Mouse (Mus musculus) Patski (cell line): ENCODE measurements at regions not wholly inside any gene's neighbourhood (a gene's known extent, or its start where the extent isn't known, plus 50 kb on each side); places are given as distances from the start of the nearest gene placed in this dataset.
"Not testable (repeated sequence)": the region's sequence is repeated elsewhere in the genome, so short reads cannot be mapped to it uniquely, and the experiment has no call there.

Source experiments
- ATAC-seq: fragments of 100-300 bp; one replicate; pipeline ENCODE4 v1.8.0; 2021
- CTCF ChIA-PET: fragments of 350-600 bp; sonication (Branson Sonifier 250); formaldehyde crosslinking; loops from one replicate; lab custom pipeline; 2022; ENCODE audit warnings: inconsistent platforms; lab: Charles Lee
- POLR2A ChIA-PET: fragments of 350-600 bp; sonication (Branson Sonifier 250); formaldehyde crosslinking; loops from one replicate; lab custom pipeline; 2022; ENCODE audit warnings: antibody characterized with exemption, inconsistent platforms; lab: Charles Lee
- DNase-seq: peaks from one replicate; pipeline ENCODE4 v3.0.0-alpha.2; 2011; ENCODE audit warnings: low read depth, low spot score
- H3K27me3 ChIP-seq: fragments of 371-371 bp; one replicate; pipeline ENCODE4 v1.5.1; 2021
- CTCF ChIP-seq: fragments of 100-300 bp; IDR thresholded peaks from one replicate; pipeline ENCODE4 v1.5.1; 2021
- in situ Hi-C: fragments of 300-500 bp; cut with MboI; formaldehyde crosslinking; loops from 3 replicates; pipeline ENCODE4 v1.11.1; 2018; ENCODE audit warnings: low pct_unique_long_range_greater_than_20kb, mixed read lengths

- ATAC-seq: no peak
- CTCF ChIA-PET: no interaction called here
- in situ Hi-C loops: no loop called here
These were observed 103.3 kb upstream of the Usp47 start for GRCm38 (mm10) chr7:111919961-111920360.

GRCm38 (mm10) chr7:111903741-111904231, 119.5 kb upstream of the Usp47 start:
- no peak for DNase-seq
- POLR2A ChIA-PET: no interaction called here
- in situ Hi-C loops: no loop called here
- no peak for TF ChIP-seq CTCF
- ATAC-seq: no peak
- CTCF ChIA-PET: no interaction called here
- H3K27me3 ChIP-seq: no peaks in the 10 kb centered on the region

More at GRCm38 (mm10) chr7:111919961-111920360, 103.3 kb upstream of the Usp47 start:
- DNase-seq: no peak
- TF ChIP-seq CTCF: no peak
- no peaks in the 10 kb centered on the region for H3K27me3 ChIP-seq
- POLR2A ChIA-PET: no interaction called here

GRCm38 (mm10) chr7:111897016-111897415, 117.2 kb upstream of the Galnt18 start:
- DNase-seq (no peak), ATAC-seq (no peak)
- in situ Hi-C loops: no loop called here
- no peaks in the 10 kb centered on the region for H3K27me3 ChIP-seq
- ChIA-PET CTCF (no interaction called here), POLR2A (no interaction called here)
- no peak for TF ChIP-seq CTCF

- ChIA-PET POLR2A (no interaction called here), CTCF (interaction anchor here (1.5 kb wide), 1 partner anchor 9 kb away, joined by 4 read pairs; no protein-coding TSS in a partner anchor)
- no peaks in the 10 kb centered on the region for H3K27me3 ChIP-seq
- peak; percentile 10 for DNase-seq
- in situ Hi-C loops: no loop called here
- no peak for TF ChIP-seq CTCF
- no peak for ATAC-seq
These were observed 116.5 kb upstream of the Galnt18 start for GRCm38 (mm10) chr7:111896255-111896654.

- in situ Hi-C loops: no loop called here
These were observed 103.2 kb upstream of the Galnt18 start for GRCm38 (mm10) chr7:111882991-111883390.

GRCm38 (mm10) chr7:111880067-111880675, 100.4 kb upstream of the Galnt18 start:
- DNase-seq (no peak), ATAC-seq (no peak)
- POLR2A ChIA-PET: no interaction called here
- TF ChIP-seq CTCF: no peak
- CTCF ChIA-PET: interaction anchor here (0.8 kb wide), 1 partner anchor 12 kb away, joined by 3 read pairs; no protein-coding TSS in a partner anchor
- in situ Hi-C loops: no loop called here
- H3K27me3 ChIP-seq: no peaks in the 10 kb centered on the region

More at GRCm38 (mm10) chr7:111882991-111883390, 103.2 kb upstream of the Galnt18 start:
- DNase-seq (no peak), ATAC-seq (no peak)
- POLR2A ChIA-PET: no interaction called here
- H3K27me3 ChIP-seq: no peaks in the 10 kb centered on the region
- TF ChIP-seq CTCF: no peak
- CTCF ChIA-PET: no interaction called here

- TF ChIP-seq CTCF: no peak
- in situ Hi-C loops: no loop called here
- DNase-seq: no peak
These were observed 97.8 kb upstream of the Galnt18 start for GRCm38 (mm10) chr7:111877591-111877990.

GRCm38 (mm10) chr7:111875949-111876348, 96.2 kb upstream of the Galnt18 start:
- in situ Hi-C loops: no loop called here
- ChIA-PET POLR2A (no interaction called here), CTCF (interaction anchor here (1.3 kb wide), 1 partner anchor 12 kb away, joined by 4 read pairs; no protein-coding TSS in a partner anchor)
- no peak for DNase-seq
- no peak for TF ChIP-seq CTCF
- H3K27me3 ChIP-seq: no peaks in the 10 kb centered on the region
- ATAC-seq: no peak

More at GRCm38 (mm10) chr7:111877591-111877990, 97.8 kb upstream of the Galnt18 start:
- no peaks in the 10 kb centered on the region for H3K27me3 ChIP-seq
- no peak for ATAC-seq
- ChIA-PET CTCF (no interaction called here), POLR2A (no interaction called here)

- no peak for DNase-seq
- in situ Hi-C loops: loop anchor here (10.0 kb wide), 1 partner anchor 605 kb away; no protein-coding TSS in a partner anchor
- POLR2A ChIA-PET: no interaction called here
- CTCF ChIA-PET: interaction anchor here (0.9 kb wide), 1 partner anchor 28 kb away, joined by 3 read pairs; no protein-coding TSS in a partner anchor
- no peaks in the 10 kb centered on the region for H3K27me3 ChIP-seq
- no peak for ATAC-seq
- TF ChIP-seq CTCF: no peak
These were observed 89.6 kb upstream of the Galnt18 start for GRCm38 (mm10) chr7:111869337-111869736.

- no peaks in the 10 kb centered on the region for H3K27me3 ChIP-seq
- POLR2A ChIA-PET: no interaction called here
- no peak for DNase-seq
- ATAC-seq: no peak
- in situ Hi-C loops: loop anchor here (10.0 kb wide), 1 partner anchor 598 kb away; no protein-coding TSS in a partner anchor
- TF ChIP-seq CTCF: no peak
- CTCF ChIA-PET: no interaction called here
These were observed 83.3 kb upstream of the Galnt18 start for GRCm38 (mm10) chr7:111863035-111863434.

- POLR2A ChIA-PET, ATAC-seq, CTCF ChIA-PET, H3K27me3 ChIP-seq, in situ Hi-C loops, DNase-seq: not testable (repeated sequence)
These were observed 78.5 kb upstream of the Galnt18 start for GRCm38 (mm10) chr7:111858291-111858690.
